Mouse (Mus musculus): ENCODE results near the gene Neu1. TPM values are rescaled to one million over a fixed set of nuclear protein-coding genes. Genes with fewer than 3 reads are reported as not detected.
A peak's percentile ranks its signal among the peaks of the same experiment; 100 is the strongest.

Neu1 gene
- polyA plus RNA-seq, 2 experiments: 9.7 to 10.1 TPM

DNA sequence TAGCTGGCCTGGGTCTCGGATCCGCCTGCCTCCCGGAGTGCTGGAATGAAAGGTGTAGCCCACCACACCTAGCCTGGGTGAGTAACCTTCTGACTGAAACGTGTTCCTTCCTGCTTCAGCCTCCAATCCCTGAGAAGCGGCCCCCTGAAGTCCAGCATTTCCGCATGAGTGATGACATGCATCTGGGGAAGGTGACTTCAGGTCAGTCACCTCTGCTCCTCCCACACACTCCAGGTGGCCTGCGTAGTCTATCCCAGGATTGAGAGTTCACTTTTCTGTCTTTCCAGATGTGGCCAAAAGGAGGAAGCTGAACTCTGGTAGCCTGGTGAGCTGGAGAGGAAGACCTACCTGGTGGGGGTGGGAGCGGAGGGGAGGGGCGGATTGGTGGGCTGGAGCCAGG is 28.2 kb upstream of the Neu1 start:
- WGBS (ENCODE audit: insufficient replicate concordance): 84% methylated on average over 9 of the region's 9 CpGs

DNA sequence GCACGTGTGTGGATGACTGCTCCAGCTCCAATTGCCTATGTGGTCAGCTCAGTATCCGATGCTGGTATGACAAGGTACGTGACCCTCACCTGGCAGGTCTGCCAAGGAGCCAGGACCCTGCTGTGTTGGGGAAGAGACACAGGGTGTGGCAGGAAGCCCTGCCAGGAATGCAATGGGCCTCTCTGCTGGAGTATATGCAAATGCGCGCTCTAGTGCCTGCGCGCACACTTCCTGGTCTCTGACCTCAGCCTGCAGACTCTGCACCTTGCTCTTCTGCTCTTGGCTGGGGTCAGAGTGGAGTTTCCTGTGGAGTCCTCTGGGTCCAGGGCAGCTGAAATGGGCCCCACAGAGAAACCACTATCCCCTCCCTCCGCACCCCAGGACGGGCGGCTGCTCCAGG is 20.1 kb upstream of the Neu1 start:
- DNase-seq (ENCODE audit: low read depth in 3 of 3, low spot score in 3 of 3) (no peak), ATAC-seq (ENCODE audit: insufficient read depth) (0 out of 2 replicates have a peak, but pooled peaks have one; percentile 14)
- H3K27ac ChIP-seq: no peak overlapping the region

More for the DNA sequence above, 28.2 kb upstream of the Neu1 start:
- H3K9ac ChIP-seq (replicated peaks): no peak overlapping the region
- no peaks in the 10 kb centered on the region for H3K27me3 ChIP-seq (ENCODE audit: control insufficient read depth, insufficient read depth, low read length)
- H3K4me1 ChIP-seq (replicated peaks; ENCODE audit: control insufficient read depth in 2 of 2, insufficient read depth in 2 of 2, low read length in 1 of 2): peaks cover 0 to 6% of the 10 kb centered on the region in 2 experiments; a peak in 2 of 4 replicates
- DNase-seq (ENCODE audit: low read depth in 3 of 3, low spot score in 3 of 3) (no peak), ATAC-seq (ENCODE audit: insufficient read depth) (no peak)
- no peak overlapping the region for H3K4me2 ChIP-seq (ENCODE audit: low read depth)
- no peaks in the 10 kb centered on the region for H3K9me3 ChIP-seq (ENCODE audit: control insufficient read depth, low read length)
- H3K27ac ChIP-seq: no peak overlapping the region
- peaks cover 15% of the 10 kb centered on the region for H3K36me3 ChIP-seq (replicated peaks; ENCODE audit: control insufficient read depth, insufficient read depth, low read depth)
- TF ChIP-seq CTCF (IDR thresholded peaks at IDR 0.05; ENCODE audit: low read depth) (no peak), EP300 (IDR thresholded peaks at IDR 0.05; ENCODE audit: low read depth) (no peak)
- H3K4me3 ChIP-seq (ENCODE audit: insufficient read depth in 1 of 2, low read depth in 2 of 2, low read length in 2 of 2): no peak overlapping the region

GRCm38 (mm10) chr17:34911945-34912351 is 19.1 kb upstream of the Neu1 start:
- peak; percentile 65; the same call in 1 of the 2 replicates for ATAC-seq (ENCODE audit: insufficient read depth)
- H3K4me1 ChIP-seq (replicated peaks; ENCODE audit: control insufficient read depth in 2 of 2, insufficient read depth in 2 of 2, low read length in 1 of 2): no peaks in the 10 kb centered on the region
- no peak overlapping the region for H3K27ac ChIP-seq
- no peaks in the 10 kb centered on the region for H3K9me3 ChIP-seq (ENCODE audit: control insufficient read depth, low read length)
- H3K9ac ChIP-seq (replicated peaks): no peak overlapping the region
- peaks cover 17% of the 10 kb centered on the region for H3K36me3 ChIP-seq (replicated peaks; ENCODE audit: control insufficient read depth, insufficient read depth, low read depth)
- 43% methylated on average over 5 of the region's 5 CpGs for WGBS (ENCODE audit: insufficient replicate concordance)
- peak; percentile 54 to 65 (median 58) for DNase-seq (ENCODE audit: low read depth in 3 of 3, low spot score in 3 of 3)
- TF ChIP-seq EP300 (IDR thresholded peaks at IDR 0.05; ENCODE audit: low read depth): no peak
- TF ChIP-seq CTCF (IDR thresholded peaks at IDR 0.05; ENCODE audit: low read depth): peak; percentile 99
- H3K4me2 ChIP-seq (ENCODE audit: low read depth): no peak overlapping the region
- no peaks in the 10 kb centered on the region for H3K27me3 ChIP-seq (ENCODE audit: control insufficient read depth, insufficient read depth, low read length)
- no peak overlapping the region for H3K4me3 ChIP-seq (ENCODE audit: insufficient read depth in 1 of 2, low read depth in 2 of 2, low read length in 2 of 2)

More for the DNA sequence above, 20.1 kb upstream of the Neu1 start:
- Histone ChIP-seq H3K36me3 (replicated peaks; ENCODE audit: control insufficient read depth, insufficient read depth, low read depth) (peaks cover 20% of the 10 kb centered on the region), H3K4me3 (ENCODE audit: insufficient read depth in 1 of 2, low read depth in 2 of 2, low read length in 2 of 2) (no peak overlapping the region), H3K9me3 (ENCODE audit: control insufficient read depth, low read length) (no peaks in the 10 kb centered on the region), H3K4me1 (replicated peaks; ENCODE audit: control insufficient read depth in 2 of 2, insufficient read depth in 2 of 2, low read length in 1 of 2) (no peaks in the 10 kb centered on the region), H3K27me3 (ENCODE audit: control insufficient read depth, insufficient read depth, low read length) (no peaks in the 10 kb centered on the region), H3K9ac (replicated peaks) (no peak overlapping the region), H3K4me2 (ENCODE audit: low read depth) (no peak overlapping the region)
- TF ChIP-seq EP300 (IDR thresholded peaks at IDR 0.05; ENCODE audit: low read depth) (no peak), CTCF (IDR thresholded peaks at IDR 0.05; ENCODE audit: low read depth) (no peak)
- WGBS (ENCODE audit: insufficient replicate concordance): 82% methylated on average over 10 of the region's 10 CpGs

DNA sequence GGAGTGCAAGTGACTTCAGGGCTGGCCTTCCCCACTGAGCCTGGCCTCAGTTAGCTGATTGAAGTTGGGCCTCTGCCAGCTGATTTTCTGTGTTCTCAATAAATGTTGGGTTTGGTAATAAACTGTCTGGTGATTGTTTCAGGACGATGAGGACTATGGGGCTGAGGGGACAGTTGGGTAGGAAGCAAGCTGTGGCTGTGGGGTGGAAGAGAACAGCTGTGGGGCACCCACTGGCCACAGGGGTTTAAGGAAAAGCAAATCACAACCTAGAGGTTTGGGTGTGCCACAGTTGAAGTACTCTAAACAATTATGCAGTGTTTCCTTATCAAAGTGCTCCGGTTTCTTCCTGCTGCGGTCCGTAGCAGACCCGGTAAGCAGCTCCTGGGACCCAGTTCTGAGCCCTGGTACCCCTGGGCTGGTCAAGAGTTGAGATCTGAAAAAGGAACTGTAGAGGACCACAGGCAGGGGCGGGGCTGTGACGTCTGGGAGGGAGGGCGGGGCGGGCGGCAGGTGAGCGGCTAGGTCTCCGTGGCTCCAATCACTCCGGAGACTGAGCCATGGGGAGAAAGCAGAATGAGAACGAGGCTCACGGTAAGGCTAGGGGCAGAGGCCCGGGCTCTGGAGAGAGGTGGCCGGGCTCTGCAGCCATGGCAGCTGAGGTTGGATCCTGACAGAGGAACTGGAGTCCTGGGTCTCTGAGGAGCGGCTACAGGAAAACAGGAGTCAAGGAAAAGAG is 17.0 kb upstream of the Neu1 start, which contains the start of gene Slc44a4:
TSS of gene Slc44a4 (plus strand) at position 537 of the 736 bp plus-strand sequence.
- no peak within 1 kb of the TSS for H3K9ac ChIP-seq (replicated peaks)
- no peak within 1 kb of the TSS for H3K4me3 ChIP-seq (ENCODE audit: insufficient read depth in 1 of 2, low read depth in 2 of 2, low read length in 2 of 2)
- no peaks in the 10 kb centered on the region for H3K27me3 ChIP-seq (ENCODE audit: control insufficient read depth, insufficient read depth, low read length)
- 42% methylated on average over 18 of the region's 18 CpGs for WGBS (ENCODE audit: insufficient replicate concordance)
- H3K9me3 ChIP-seq (ENCODE audit: control insufficient read depth, low read length): no peaks in the 10 kb centered on the region
- DNase-seq (ENCODE audit: low read depth in 3 of 3, low spot score in 3 of 3): no peak
- H3K4me2 ChIP-seq (ENCODE audit: low read depth): no peak within 1 kb of the TSS
- ATAC-seq (ENCODE audit: insufficient read depth): no peak
- H3K4me1 ChIP-seq (replicated peaks; ENCODE audit: control insufficient read depth in 2 of 2, insufficient read depth in 2 of 2, low read length in 1 of 2): 0 out of 4 replicates have a peak, but pooled peaks cover 0 to 3% of the 10 kb centered on the region in 2 experiments
- H3K27ac ChIP-seq: no peak within 1 kb of the TSS
- H3K36me3 ChIP-seq (replicated peaks; ENCODE audit: control insufficient read depth, insufficient read depth, low read depth): peaks cover 7% of the 10 kb centered on the region
- no peak for TF ChIP-seq EP300 (IDR thresholded peaks at IDR 0.05; ENCODE audit: low read depth)
- no peak for TF ChIP-seq CTCF (IDR thresholded peaks at IDR 0.05; ENCODE audit: low read depth)

DNA sequence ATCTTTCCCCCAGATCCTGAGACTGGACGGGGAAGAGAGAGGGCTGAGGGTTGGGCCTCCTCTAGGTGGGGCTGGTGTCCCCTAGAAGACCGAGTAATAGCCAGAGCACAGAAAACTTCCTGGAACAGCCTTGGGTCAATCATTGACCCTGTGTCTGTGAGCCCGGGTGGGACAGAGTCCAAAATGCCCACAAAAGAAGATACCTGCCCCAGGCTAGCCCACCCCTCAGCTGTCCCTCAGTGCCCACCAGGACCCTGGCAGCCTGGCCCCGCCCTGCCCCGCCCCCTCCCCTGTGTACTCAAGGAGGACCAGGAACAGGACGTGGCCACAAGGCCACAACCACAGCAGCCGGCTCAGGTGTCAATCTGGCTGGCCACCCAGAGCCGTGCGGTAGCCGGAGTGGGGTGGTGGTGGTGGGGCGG is 15.6 kb upstream of the Neu1 start:
- Histone ChIP-seq H3K9me3 (ENCODE audit: control insufficient read depth, low read length) (no peaks in the 10 kb centered on the region), H3K4me1 (replicated peaks; ENCODE audit: control insufficient read depth in 2 of 2, insufficient read depth in 2 of 2, low read length in 1 of 2) (0 out of 4 replicates have a peak, but pooled peaks cover 0 to 3% of the 10 kb centered on the region in 2 experiments), H3K9ac (replicated peaks) (no peak overlapping the region), H3K4me2 (ENCODE audit: low read depth) (no peak overlapping the region), H3K4me3 (ENCODE audit: insufficient read depth in 1 of 2, low read depth in 2 of 2, low read length in 2 of 2) (no peak overlapping the region), H3K36me3 (replicated peaks; ENCODE audit: control insufficient read depth, insufficient read depth, low read depth) (peaks cover 5% of the 10 kb centered on the region), H3K27ac (no peak overlapping the region), H3K27me3 (ENCODE audit: control insufficient read depth, insufficient read depth, low read length) (no peaks in the 10 kb centered on the region)
- WGBS (ENCODE audit: insufficient replicate concordance): 10% methylated on average over 11 of the region's 11 CpGs
- ATAC-seq (ENCODE audit: insufficient read depth) (peak; percentile 40; the same call in 1 of the 2 replicates), DNase-seq (ENCODE audit: low read depth in 3 of 3, low spot score in 3 of 3) (no peak)
- TF ChIP-seq EP300 (IDR thresholded peaks at IDR 0.05; ENCODE audit: low read depth) (no peak), CTCF (IDR thresholded peaks at IDR 0.05; ENCODE audit: low read depth) (peak; percentile 52)

Data from liver, embryonic 14.5 days (tissue).